Mouse (Mus musculus) ES-E14 (cell line): ENCODE data around the gene Mast3. TPM values are rescaled to one million over a fixed set of nuclear protein-coding genes. Genes with fewer than 3 reads are reported as not detected.
A peak's percentile ranks its signal among the peaks of the same experiment; 100 is the strongest.

Experiments used
- DNase-seq: peaks from one replicate; pipeline ENCODE4 v3.0.0-alpha.2; 2013; ENCODE audit warnings: low read depth, low spot score
- H3K27ac ChIP-seq: 2 replicates; pipeline ENCODE4 v1.5.1; 2012; ENCODE audit warnings: low read depth, mild to moderate bottlenecking, low read length, moderate library complexity, mixed read lengths; ENCODE audit not compliant: poor library complexity, insufficient read depth, severe bottlenecking
- H3K36me3 ChIP-seq: 2 replicates; pipeline ENCODE4 v1.6.1; 2012; ENCODE audit warnings: mild to moderate bottlenecking, low read length, moderate library complexity, mixed read lengths; ENCODE audit not compliant: control insufficient read depth, poor library complexity, insufficient read depth, severe bottlenecking
- H3K4me1 ChIP-seq, 2 experiments: fragments of 150-350 bp in 1 of 2; sonication (generic) in 1 of 2; 2 replicates each; pipeline ENCODE4 v1.6.1; 2012; ENCODE audit warnings: low read length in 2 of 2, mild to moderate bottlenecking in 1 of 2, mixed read lengths in 1 of 2; ENCODE audit not compliant: control insufficient read depth in 2 of 2, insufficient read depth in 2 of 2, poor library complexity in 1 of 2
- H3K4me3 ChIP-seq, 2 experiments: fragments of 150-350 bp in 1 of 2; sonication (generic) in 1 of 2; 2 replicates each; pipeline ENCODE4 v1.5.1; 2012; ENCODE audit warnings: low read length in 2 of 2, low read depth in 1 of 2, mild to moderate bottlenecking in 1 of 2, mixed read lengths in 1 of 2; ENCODE audit not compliant: insufficient read depth in 1 of 2, poor library complexity in 1 of 2, severe bottlenecking in 1 of 2
- H3K9ac ChIP-seq: 2 replicates; pipeline ENCODE4 v1.6.1; 2012; ENCODE audit warnings: low read depth, mild to moderate bottlenecking, low read length, mixed read lengths; ENCODE audit not compliant: poor library complexity, insufficient read depth, severe bottlenecking
- H3K9me3 ChIP-seq: fragments of 150-350 bp; sonication (generic); 2 replicates; pipeline ENCODE4 v1.6.1; 2012; ENCODE audit warnings: low read depth, mild to moderate bottlenecking, low read length; ENCODE audit not compliant: control insufficient read depth, insufficient read depth
- CHD2 ChIP-seq: IDR thresholded peaks from 2 replicates; pipeline ENCODE4 v1.6.1; 2014; ENCODE audit warnings: mild to moderate bottlenecking, low read depth, low read length, inconsistent platforms
- HCFC1 ChIP-seq: IDR thresholded peaks from 2 replicates; pipeline ENCODE4 v1.6.1; 2012; ENCODE audit warnings: low read length, inconsistent platforms, borderline replicate concordance; ENCODE audit not compliant: insufficient read depth
- MAFK ChIP-seq: IDR thresholded peaks from 2 replicates; pipeline ENCODE4 v1.6.1; 2014; ENCODE audit warnings: mild to moderate bottlenecking, low read depth, low read length, inconsistent platforms; ENCODE audit not compliant: insufficient read depth
- ZC3H11A ChIP-seq: IDR thresholded peaks from 2 replicates; pipeline ENCODE4 v1.6.1; 2012; ENCODE audit warnings: low read depth, mild to moderate bottlenecking, inconsistent platforms, low read length, borderline replicate concordance
- ZNF384 ChIP-seq: IDR thresholded peaks from 2 replicates; pipeline ENCODE4 v1.6.1; 2012; ENCODE audit warnings: low read depth, low read length, inconsistent platforms
- in situ Hi-C, 2 experiments: fragments of 600-800 bp; cut with MboI; formaldehyde crosslinking; loops; one replicate each; pipeline ENCODE4 v1.15.1; 2025; ENCODE audit warnings: low sequenced_read_pairs in 2 of 2, inconsistent platforms in 1 of 2; ENCODE audit not compliant: unreplicated experiment in 2 of 2
- total RNA-seq: library from RNA; depleted of rRNA; stranded (reverse); fragments of 300-350 nt; gene quantifications from 2 replicates; pipeline ENCODE4 v1.2.3, GENCODE M21; 2012

Mast3 gene
- total RNA-seq, 1 experiment, result 7.8 TPM

- peaks cover 23% of the 10 kb centered on the region; the same call in 1 of the 2 replicates for H3K36me3 ChIP-seq
- no peaks in the 10 kb centered on the region for H3K9me3 ChIP-seq
- TF ChIP-seq CHD2 (no peak), ZC3H11A (no peak), MAFK (no peak), ZNF384 (no peak), HCFC1 (no peak)
- H3K4me1 ChIP-seq, result peaks cover 14 to 33% of the 10 kb centered on the region in 2 experiments
- no peak for DNase-seq
- no peak overlapping the region for H3K27ac ChIP-seq
- no peak overlapping the region for H3K9ac ChIP-seq
- in situ Hi-C loops, result no loop called here
- peak overlapping the region in 1 of 2 experiments; percentile 80; a peak in 3 of 4 replicates for H3K4me3 ChIP-seq
Measured at GRCm38 (mm10) chr8:70765329-70765728, 39.5 kb downstream of the Mast3 start.

GRCm38 (mm10) chr8:70764676-70765075 is 40.2 kb downstream of the Mast3 start:
- DNase-seq, result no peak
- H3K4me3 ChIP-seq, result no peak overlapping the region
- no peak overlapping the region for H3K9ac ChIP-seq
- H3K27ac ChIP-seq, result no peak overlapping the region
- H3K9me3 ChIP-seq, result no peaks in the 10 kb centered on the region
- H3K36me3 ChIP-seq, result peaks cover 23% of the 10 kb centered on the region; the same call in 1 of the 2 replicates
- in situ Hi-C loops, result no loop called here
- peaks cover 16 to 32% of the 10 kb centered on the region in 2 experiments for H3K4me1 ChIP-seq
- no peak for TF ChIP-seq HCFC1
- no peak for TF ChIP-seq ZNF384
- no peak for TF ChIP-seq MAFK
- no peak for TF ChIP-seq CHD2
- TF ChIP-seq ZC3H11A, result no peak

GRCm38 (mm10) chr8:70764026-70764425 is 40.8 kb downstream of the Mast3 start:
- Histone ChIP-seq H3K4me1 (peaks cover 16 to 32% of the 10 kb centered on the region in 2 experiments), H3K4me3 (no peak overlapping the region), H3K27ac (no peak overlapping the region), H3K9me3 (no peaks in the 10 kb centered on the region), H3K36me3 (peaks cover 23% of the 10 kb centered on the region; the same call in 1 of the 2 replicates), H3K9ac (no peak overlapping the region)
- DNase-seq, result no peak
- TF ChIP-seq ZC3H11A (no peak), ZNF384 (no peak), HCFC1 (no peak), MAFK (no peak), CHD2 (no peak)
- in situ Hi-C loops, result no loop called here

- Histone ChIP-seq H3K9me3 (no peaks in the 10 kb centered on the region), H3K9ac (no peak overlapping the region), H3K4me1 (peaks cover 16 to 28% of the 10 kb centered on the region in 2 experiments), H3K27ac (no peak overlapping the region), H3K4me3 (no peak overlapping the region), H3K36me3 (peaks cover 23% of the 10 kb centered on the region; the same call in 1 of the 2 replicates)
- DNase-seq, result no peak
- in situ Hi-C loops, result no loop called here
- TF ChIP-seq HCFC1 (no peak), MAFK (no peak), ZC3H11A (peak; percentile 16; the same call in 1 of the 2 replicates), ZNF384 (no peak)
Measured at GRCm38 (mm10) chr8:70763354-70763753, 41.5 kb downstream of the Mast3 start.
